Mouse (Mus musculus) embryonic fibroblast, embryonic 13.5 days (primary cell): ENCODE measurements at regions not wholly inside any gene's neighbourhood (a gene's known extent, or its start where the extent isn't known, plus 50 kb on each side); places are given as distances from the start of the nearest gene placed in this dataset.

Source experiments
- CTCF ChIP-seq: IDR thresholded peaks from 2 replicates; pipeline ENCODE4 v1.5.1; 2011; ENCODE audit warnings: mild to moderate bottlenecking, control low read depth, low read length, moderate library complexity, borderline replicate concordance; ENCODE audit not compliant: insufficient read depth
- POLR2A ChIP-seq: IDR thresholded peaks from 2 replicates; pipeline ENCODE4 v1.6.1; 2011; ENCODE audit warnings: low read depth, mild to moderate bottlenecking, control low read depth, low read length, moderate library complexity

GRCm38 (mm10) chr2:128429786-128430185, 161.2 kb upstream of the Spdye4c start:
- no peak for TF ChIP-seq CTCF
- peak; percentile 58; the same call in 1 of the 2 replicates for TF ChIP-seq POLR2A
